In genomic region chr17:88142809-88143208, GRCm38 (mm10) we compare ENCODE assay signal across 14 mouse cellular contexts.
"Had no signal": no experiment of that assay in that cellular context is flagged by ENCODE, and none has a peak within 500 bp of the region (broad histone marks: within the 10 kb centered on the region; RNA-seq: fewer than 3 reads in every experiment).

No protein-coding gene starts in this region.

- H3K27ac ChIP-seq: midbrain, embryonic 10.5 days; midbrain, embryonic 12.5 days; neural tube, embryonic 12.5 days; stomach, embryonic 15.5 days; stomach, postnatal 0 days had no signal

- DNase-seq: lung, adult 18-20 months; lung, postnatal 10 days; lung, postnatal 4 days; midbrain, embryonic 14.5 days; right cerebral cortex, postnatal 14 days; thymus, adult 2 months; thymus, postnatal 25 days; thymus, postnatal 4 days had no signal

- ATAC-seq: midbrain, embryonic 16.5 days had no signal

- H3K4me3 ChIP-seq: midbrain, embryonic 10.5 days; midbrain, embryonic 12.5 days; neural tube, embryonic 12.5 days; stomach, embryonic 15.5 days had no signal
